Mouse (Mus musculus) MEL (cell line): ENCODE measurements around the gene BC024978.

Source experiments
- CTCF ChIP-seq, 3 experiments: IDR thresholded peaks in 2 of 3; conservative IDR thresholded peaks in 1 of 3; 2 replicates each; pipeline ENCODE4 v1.5.1; 2011 to 2012; ENCODE audit warnings: low read length in 3 of 3, low read depth in 2 of 3, mild to moderate bottlenecking in 2 of 3, improper control_type of control experiment in 1 of 3, inconsistent platforms in 1 of 3, mixed read lengths in 1 of 3, moderate library complexity in 1 of 3; ENCODE audit not compliant: control insufficient read depth in 1 of 3, insufficient read depth in 1 of 3, poor library complexity in 1 of 3, severe bottlenecking in 1 of 3
- MXI1 ChIP-seq: IDR thresholded peaks from 2 replicates; pipeline ENCODE4 v1.6.1; 2011; ENCODE audit warnings: mild to moderate bottlenecking, low read depth, low read length, improper control_type of control experiment
- SIN3A ChIP-seq: IDR thresholded peaks from 2 replicates; pipeline ENCODE4 v1.6.1; 2012; ENCODE audit warnings: low read length, improper control_type of control experiment, inconsistent platforms
- TAL1 ChIP-seq: IDR thresholded peaks from 2 replicates; pipeline ENCODE4 v1.6.1; 2012; ENCODE audit warnings: mild to moderate bottlenecking, inconsistent platforms, low read length, moderate library complexity, mixed read lengths
- USF2 ChIP-seq, 2 experiments: IDR thresholded peaks; 2 replicates each; pipeline ENCODE4 v1.6.1; 2011 to 2012; ENCODE audit warnings: improper control_type of control experiment in 2 of 2, low read length in 2 of 2, borderline replicate concordance in 1 of 2, inconsistent platforms in 1 of 2, low read depth in 1 of 2, mild to moderate bottlenecking in 1 of 2; ENCODE audit not compliant: insufficient read depth in 1 of 2

DNA sequence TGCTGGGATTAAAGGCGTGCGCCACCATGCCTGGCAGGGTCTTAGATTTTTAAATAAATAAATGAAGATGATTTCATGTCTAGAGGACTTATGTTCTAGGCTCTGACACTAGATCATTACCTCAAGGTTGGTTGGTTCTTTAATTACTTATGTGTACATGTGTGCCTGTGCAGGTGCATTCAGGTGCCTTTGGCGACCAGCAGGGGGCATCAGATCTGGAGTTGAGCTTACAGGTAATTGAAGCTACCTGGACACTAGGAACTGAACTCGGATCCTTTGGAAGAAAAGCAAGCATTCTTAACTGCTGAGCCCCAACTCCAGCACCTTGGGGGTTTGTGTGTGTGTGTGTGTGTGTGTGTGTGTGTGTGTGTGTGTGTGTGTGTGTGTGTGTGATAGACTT lies 35.2 kb downstream of the BC024978 start:
- TF ChIP-seq USF2 (IDR thresholded peaks at IDR 0.05; ENCODE audit: borderline replicate concordance in 1 of 2, insufficient read depth in 1 of 2, low read depth in 1 of 2, low read length in 2 of 2) (no peak), TAL1 (no peak), SIN3A (no peak), CTCF (IDR thresholded peaks at IDR 0.05 in 2 of 3, conservative IDR thresholded peaks at IDR 0.05 in 1 of 3; ENCODE audit: control insufficient read depth in 1 of 3, insufficient read depth in 1 of 3, low read depth in 2 of 3, low read length in 3 of 3, poor library complexity in 1 of 3, severe bottlenecking in 1 of 3) (peak; percentile 43 to 62 (median 44); a peak in 5 of 6 replicates), MXI1 (no peak)
